Mouse (Mus musculus) cerebellum, postnatal 4 days (tissue): Measurements from ENCODE around the gene Lhpp.

ENCODE experiments used
- DNase-seq, 2 experiments: peaks; one replicate each; pipeline ENCODE4 v3.0.0; 2022; ENCODE audit warnings: low spot score in 2 of 2, mixed read lengths in 1 of 2

The Lhpp gene

DNA sequence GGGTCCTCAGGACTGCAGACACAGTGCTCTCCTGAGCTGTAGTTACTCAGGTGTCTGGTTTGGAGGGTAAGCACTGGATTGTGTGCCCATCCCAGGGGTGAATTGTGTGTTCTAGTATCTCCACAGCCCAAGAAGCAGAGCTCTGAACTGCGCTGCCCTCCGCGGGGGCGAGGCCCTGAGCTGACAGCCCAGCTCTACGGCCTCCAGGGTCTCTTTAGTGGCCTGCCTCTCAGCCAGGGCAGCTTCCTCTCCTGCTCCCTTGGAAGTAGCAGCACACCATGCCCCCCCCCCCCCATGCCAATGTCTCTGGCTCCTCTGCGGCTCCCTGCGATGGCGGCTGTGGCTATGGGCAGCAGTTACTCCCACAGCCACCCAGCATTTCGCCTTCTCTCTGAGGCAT lies 101.1 kb downstream of the Lhpp start:
- DNase-seq: no peak

DNA sequence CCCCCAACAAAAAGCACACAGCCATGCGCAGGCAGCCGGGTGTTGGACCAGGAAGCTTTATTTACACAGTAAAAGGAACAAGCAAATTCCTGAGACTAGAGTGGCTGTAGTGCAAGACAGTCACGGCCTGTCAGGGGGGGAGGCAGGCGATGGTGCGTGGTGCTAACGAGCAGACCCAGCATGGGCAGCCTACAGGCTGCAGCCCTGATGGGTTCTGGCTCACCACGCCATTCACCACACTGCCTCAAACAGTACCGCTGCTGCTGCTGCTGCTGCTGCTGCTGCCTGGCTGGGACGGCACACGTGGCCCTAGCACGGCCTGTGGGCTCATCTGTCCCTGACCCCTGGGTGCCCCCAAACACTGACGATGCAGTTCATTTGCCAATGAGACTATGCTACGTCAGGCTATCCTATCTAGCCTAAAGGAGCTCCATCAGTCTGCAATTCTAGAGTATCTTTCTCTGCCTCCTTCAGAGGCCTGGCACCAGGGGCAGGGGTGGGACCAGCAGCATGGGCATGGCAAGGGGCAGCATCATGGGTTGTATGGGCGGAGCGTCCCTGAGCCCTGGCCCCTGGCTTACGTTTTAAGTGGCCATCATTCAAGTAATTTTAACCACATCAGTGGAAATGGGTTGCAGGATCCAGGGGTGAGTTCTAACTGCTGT lies 101.7 kb downstream of the Lhpp start:
- DNase-seq: no peak

DNA sequence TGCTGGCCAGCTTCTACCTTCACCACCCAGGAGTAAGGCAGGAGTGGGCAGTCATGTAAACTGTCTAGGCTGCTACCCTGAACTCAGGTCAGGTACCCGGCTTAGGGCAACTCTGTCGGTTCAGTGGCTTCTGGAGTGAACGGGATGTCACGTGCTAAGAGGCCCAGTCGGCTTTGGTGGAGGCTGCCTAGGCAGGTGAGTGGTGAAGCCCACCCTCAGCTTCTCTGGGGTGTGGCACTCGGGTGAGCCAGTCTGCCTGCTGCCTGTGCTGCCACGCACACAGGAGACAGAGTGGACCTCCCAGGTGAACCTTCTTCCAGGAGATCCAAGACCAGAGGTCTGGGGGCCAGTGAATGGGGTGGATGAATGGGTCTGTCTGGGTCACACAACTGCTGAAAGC lies 102.5 kb downstream of the Lhpp start:
- no peak for DNase-seq

DNA sequence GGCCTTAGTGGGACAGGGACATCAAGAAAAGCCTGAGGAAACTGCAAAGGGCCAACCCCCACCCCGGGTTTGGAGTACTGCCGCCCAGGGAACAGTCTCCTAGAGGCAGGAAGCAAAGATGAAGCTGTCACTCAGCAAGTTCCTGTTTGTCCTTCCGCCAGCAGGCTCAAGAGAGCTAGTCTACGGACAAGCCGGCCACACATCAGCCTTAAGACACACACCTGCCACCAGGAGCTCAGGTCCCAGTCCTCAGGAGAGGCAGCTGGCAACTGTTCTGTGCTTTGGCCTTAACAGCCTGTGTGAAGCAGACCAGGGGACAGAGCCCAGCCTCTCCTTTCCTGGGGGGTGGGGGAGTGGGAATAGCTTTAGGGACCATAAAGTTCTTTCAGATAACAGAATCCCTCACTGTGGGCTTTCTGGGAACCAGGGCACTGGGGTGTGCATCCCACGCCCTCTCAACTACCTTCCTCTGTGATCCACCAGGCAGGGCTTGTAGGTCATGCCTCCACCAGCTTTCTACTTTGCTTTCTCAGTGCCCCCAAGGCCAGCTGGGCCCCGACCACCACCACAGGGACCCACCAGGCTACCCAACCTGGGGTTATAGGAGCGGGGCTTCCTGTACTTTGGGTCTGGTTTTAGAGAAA lies 103.2 kb downstream of the Lhpp start:
- DNase-seq: no peak

DNA sequence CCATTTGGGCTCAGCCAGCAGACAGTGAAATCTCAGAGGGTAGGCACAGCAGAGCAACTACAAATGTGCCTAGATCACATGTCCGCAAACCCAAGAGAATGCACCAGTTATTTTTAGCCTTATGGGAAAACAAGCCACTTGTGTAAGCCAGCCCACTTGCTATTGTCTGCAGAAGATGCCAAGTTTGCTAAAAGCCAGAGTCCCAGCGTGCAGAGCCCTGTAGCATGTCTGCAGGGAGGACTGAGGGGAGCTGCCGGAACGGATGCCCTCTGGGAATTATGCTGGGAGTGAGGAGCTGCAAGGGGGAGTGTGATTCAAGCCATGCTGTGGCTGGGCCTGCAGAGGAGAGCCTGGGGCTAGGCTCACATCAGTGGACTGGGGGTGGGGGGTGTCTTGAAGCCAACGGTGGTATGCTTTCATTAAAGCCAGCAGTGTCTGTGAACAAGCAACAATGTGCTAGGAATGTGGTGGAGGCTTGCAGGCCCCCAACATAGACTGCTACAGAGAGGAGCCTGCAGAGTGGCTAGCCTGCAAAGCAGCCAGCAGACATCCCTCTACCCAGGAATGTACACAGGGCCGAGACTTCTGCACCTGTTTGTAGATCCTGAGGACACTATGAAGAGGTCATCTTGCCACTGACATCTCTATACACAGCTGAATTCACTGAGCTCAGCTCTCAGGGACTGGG lies 103.9 kb downstream of the Lhpp start:
- DNase-seq: no peak

DNA sequence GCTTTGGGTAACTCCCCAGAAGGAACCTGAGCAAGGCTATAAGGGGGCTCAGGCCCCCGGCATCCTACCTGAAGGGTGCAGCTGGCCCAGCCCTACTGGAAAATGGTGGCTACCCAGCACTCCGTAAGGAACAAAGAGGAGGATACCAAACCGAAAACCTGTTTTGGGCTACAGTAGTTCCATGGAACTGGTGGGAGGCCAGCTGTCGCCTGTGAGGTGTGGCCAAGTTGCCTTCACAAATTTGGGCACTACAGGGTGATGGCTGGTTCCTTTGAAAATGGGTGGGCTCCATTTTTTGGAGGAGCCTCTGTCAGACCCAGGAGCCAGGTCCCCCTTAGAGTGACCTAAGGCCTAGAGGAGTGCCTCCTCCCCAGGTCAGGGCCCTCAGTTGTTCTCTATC lies 104.8 kb downstream of the Lhpp start:
- no peak for DNase-seq

DNA sequence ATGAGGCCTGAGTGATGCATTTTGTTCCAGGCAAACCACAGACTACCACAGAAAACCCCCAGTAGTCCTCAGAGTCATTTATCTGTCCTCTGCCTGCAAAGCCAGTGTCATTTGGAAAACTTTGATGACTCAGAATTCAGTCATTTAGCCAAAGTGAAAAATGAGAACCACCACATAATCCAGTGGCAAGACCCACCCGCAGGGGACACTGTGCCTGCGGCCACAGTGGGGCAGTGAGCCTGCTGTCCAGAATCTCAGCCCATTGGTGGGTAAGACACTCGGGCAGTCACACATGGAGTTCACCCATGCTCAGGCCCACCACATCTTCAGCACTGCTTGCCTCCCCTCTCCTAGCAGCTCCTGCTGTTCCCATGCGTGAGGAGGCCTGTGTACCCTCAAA lies 109.1 kb downstream of the Lhpp start:
- DNase-seq: no peak

DNA sequence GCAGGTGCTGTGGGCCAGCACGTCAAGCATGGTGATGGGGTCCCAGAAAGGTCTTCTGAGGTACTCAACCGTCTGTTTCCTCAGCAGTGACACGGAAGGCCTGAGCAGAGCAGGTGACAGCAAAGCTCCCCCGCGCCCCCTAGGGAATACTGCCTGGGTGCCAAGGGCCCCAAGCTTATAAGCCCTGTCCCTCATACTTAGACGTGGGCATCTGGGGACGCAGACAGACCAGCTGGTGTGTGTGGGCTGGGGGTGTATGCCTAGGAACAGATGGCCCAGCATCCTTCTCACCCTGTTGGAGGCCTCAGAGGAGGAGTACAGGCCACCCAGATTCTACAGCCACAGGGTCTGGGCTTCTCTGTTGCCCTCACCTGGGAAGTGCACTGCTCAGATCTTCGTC lies 110.1 kb downstream of the Lhpp start:
- DNase-seq: peak in 1 of 2 experiments; percentile 71

DNA sequence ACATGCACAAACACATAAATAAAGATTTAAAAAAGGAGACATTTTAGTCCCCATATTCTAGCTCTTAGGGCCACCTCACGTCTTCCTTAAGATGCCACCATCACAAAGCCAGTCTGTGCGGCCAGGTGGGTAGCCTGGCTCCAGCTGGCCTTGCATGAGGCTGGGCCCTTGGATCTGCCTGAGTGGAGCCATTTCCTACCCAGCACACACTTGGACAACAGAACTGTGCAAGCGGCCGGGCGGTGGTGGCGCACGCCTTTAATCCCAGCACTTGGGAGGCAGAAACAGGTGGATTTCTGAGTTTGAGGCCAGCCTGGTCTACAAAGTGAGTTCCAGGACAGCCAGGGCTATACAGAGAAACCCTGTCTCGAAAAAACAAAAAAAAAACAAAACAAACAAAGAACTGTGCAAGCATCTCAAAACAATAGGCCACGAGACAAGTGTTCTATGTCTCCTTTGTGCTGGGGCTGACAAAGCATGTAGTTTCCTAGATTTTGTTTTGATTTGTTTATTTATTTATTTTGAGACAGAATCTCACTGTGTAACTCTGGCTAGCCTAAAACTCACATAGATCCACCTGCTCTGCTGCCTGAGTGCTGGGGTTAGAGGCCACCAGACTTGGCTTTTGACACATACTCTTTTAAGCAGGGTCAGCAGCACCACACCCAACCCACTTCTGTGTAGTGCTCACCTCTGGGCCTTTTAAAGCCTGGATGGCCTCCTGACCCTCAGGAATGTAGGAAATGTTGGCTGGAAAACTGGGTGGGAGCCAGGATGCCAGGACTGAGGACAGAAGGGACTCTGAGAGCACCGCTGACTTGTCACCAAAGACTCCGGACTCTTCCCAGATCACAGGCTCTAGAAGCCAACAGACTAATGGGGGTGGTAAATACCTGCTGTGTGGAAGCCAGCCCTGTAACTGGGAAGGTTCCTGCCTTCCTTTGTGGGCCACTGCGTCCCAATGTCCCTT lies 112.2 kb downstream of the Lhpp start:
- no peak for DNase-seq

DNA sequence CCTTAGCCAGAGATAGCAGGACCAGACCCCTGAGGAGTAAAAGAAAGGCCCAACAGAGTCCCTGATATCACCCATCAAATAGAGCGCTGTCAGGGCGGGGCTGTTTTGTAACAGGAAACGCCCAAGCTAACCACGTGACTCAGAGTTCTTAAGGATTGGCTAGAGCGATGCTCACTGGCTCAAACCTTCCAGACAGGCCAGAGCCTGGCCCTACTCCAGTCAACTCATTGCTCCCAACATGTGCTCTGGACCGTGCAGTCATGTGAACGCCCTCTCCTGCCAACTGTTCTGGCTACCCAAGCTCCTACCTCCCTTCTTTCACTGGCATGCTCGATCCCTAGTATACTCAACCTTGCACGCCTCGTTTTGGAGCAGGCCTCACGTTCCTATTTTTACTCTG lies 113.5 kb downstream of the Lhpp start:
- DNase-seq: peak in 1 of 2 experiments; percentile 80

DNA sequence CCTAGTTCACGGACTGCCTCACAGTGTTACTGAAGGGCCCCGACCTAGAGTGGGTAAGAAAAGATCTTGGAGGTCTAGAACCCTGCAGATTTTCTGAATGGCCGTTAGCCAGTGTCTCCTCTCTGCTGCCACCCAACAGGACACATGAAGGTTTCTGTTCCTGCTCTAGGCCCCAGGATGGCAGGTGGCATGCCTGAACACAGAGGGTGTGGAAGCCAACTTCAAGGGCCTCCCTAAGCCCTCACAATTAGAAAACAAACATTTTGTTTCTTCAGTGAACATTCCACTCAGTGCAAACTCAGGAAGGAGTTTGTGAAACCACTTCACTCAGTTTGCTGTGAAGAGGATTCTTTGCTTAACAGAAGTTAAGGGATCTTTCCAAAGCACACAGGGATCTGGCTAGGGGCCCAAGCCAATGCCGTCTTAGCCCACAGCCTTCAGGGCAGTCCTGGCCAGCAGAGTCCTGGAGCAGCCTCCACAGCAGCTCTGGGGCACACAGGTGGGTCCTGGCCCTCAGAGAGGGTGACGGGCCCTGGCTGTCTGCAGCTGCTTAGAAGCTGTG lies 114.1 kb downstream of the Lhpp start:
- DNase-seq: no peak

DNA sequence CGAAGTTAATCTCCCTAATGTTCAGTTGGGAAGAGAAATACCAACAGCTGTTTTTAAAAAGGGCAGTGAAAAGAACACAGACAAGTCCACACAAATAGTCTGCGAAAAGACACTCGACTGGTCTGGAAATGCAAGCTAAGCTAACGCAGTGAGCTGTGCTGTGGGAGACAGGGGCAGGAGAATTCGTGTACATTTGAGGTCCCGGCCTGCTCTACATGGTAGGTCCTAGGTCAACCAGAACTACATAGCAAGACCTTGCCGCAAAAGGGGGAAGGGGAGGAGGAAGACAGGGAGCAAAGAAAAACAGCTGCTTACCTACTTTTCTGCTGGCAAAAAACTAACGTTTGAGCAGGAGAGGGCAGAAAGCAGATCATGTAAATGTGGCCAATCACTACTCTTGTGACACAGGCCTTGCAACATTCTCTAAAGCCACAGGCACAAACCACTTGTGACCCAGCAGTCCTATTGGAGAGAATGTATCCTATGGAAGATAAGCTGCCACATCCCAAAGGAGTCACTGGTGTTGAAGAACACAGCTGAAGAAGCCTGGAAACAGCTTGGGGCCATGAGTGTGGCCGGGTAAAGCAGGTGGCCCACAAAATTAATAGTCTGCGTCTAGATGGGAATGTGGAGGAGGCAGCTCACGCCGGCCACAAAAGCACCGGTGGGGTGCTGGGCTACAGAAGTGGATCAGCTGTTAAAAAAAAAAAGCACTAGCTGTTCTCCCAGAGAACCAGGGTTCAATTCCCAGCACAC lies 115.8 kb downstream of the Lhpp start:
- no peak for DNase-seq

DNA sequence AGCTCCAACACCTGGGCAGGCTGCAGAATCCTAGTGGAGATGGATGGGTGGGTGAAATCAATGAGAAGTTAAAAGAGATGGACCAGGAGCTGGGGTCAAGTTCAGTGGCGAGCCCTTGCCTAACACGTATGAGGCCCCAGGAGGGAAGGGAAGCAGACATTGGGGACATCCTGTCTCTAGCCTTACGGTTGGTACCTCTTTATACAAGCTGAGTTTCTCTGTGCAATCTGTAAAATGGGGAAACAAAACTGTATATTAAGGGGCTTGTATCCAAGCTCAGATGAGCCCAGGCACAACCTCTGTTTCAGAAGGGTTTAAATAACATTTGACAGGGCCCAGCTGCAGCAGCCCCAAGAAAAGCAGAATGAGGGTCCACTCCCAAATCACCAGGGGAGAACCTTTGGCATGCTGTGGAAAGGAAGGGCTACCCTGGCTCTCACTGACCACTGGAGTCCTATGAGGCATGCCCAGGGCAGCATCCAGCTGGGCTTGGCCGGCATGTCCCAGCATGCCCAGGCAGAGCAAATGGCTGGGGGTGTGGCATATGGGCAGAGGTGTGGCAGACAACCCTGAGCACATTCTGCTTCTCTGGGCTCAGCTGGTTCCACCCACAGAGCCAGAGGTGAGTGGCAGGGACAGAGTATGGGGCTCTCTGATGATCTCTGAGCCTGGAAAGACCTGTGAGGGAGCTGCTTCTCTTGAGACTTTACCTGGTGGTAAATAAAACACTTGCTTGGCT lies 118.8 kb downstream of the Lhpp start:
- DNase-seq: no peak

DNA sequence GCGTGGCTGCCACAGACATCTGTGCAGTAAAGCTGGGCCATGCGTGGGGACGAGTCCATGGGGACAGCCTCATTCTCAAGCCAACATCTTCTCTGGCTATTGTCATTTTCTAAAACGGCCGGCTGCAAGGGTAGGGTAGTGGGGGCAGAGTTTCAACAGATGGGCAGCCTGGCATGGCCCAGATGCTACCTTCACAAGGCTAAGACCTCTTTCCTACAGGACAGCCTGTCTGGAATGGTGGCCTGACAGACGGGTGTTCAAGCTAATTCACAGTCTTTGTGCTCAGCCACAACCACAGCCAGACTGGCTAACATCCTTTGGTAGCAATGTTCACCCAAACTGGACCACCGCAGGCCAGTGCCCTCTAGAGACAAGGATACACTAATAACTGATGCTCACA lies 120.1 kb downstream of the Lhpp start:
- DNase-seq: no peak

DNA sequence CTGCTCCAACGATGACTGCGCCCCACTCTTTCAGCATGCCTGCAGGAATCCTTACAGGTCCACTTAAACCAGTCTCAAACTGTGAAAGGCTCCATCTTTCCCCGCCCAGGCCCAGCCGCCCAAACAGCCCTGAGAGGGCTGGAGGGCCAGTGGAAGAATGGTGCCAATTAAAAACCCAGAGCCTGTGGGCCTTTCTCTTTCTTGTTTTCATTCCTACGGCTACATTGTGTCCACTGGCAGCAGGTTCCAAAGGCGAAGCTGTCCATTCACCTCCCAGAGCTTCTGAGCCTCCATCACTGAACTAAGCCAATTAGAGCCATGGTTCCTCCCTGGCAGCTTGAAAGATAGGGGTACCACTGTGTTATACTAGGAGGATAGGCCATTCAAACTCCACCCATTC lies 121.1 kb downstream of the Lhpp start:
- DNase-seq: no peak

DNA sequence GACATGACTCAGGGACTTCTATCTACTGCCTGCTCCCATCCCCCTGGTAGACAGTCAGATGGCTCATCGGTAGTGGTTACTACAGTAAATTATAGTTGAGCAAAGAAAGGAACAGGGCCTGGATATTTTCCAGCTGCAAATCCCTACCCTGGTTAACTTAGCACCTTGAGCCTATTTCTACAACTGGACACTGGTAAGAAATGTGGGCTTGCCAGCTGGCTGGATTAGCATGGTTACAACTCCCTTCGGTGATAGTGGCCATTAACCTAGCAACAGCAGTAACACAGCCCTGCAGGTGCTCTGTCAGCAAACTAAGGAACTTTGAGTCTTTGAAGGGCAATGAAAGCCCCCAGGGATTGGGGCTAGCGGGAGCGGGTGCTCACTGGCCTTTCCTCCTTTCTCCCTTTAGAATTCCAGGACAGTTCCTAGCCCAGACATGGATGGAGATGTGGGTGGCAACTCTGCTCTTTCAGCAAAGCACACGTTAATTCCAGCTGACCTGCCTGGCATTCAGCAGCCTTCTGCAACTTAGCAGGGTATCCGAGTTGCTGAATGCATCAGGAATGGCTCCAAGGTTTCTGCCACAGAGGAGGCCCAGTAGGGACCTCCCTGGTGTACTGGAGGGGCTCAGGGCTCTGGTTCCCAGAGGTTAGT lies 121.8 kb downstream of the Lhpp start:
- DNase-seq: no peak

DNA sequence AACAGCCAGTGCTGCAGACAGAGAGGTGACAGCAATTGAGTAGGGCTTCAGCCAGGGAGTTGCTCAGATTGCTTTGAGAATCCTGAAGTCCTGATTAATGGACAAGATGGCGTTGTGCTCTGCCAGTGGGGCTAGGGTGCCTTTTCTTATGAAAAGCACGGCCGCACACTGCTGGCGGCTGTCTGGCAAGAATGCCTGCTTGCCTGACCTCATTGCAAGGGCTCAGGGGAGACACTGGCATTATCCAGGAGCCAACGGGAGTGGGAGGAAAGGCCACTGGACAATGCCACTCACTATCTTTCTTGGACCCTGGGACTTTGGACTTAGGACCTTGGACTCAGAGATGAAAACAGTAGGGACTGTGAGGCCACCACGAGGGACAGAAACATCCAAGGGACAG lies 123.1 kb downstream of the Lhpp start:
- no peak for DNase-seq

DNA sequence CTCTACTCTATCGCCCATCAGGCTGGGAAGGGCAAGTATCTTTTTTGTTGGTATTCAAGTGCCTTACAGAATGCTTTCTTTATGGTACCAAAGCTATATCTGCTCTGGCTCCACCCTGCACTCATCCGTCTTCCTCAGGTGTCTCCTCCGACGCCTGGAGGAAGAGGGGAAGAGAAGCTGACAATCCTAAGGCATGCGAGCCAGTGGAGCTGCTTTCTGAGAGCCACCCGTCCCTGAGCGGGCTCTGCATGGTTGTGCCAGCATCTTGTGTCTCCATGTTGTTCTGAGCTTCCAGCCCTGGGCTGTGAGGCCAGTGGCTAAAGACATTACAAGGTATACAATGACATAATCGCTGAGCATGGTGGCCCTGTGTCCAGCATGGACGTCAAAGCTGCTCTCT lies 123.8 kb downstream of the Lhpp start:
- no peak for DNase-seq

DNA sequence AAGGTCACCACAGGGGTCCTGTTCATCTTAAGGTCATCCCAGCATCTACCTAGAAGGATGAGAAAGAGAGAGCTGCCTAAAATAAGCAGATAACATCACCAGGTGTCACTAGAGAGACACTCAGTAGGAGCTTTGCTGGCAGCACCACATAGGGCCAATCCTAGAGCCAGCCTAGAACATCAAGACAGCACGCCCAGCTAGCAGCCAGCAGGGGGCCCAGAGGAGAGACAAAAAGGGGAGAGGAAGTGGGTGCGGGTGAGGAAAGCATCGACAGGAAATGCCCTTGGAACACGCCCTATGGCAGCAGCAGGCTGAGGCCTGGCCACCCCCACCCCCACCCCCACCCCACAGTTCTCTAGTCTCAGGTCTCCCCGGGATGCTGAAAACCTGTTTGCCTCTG lies 124.7 kb downstream of the Lhpp start:
- no peak for DNase-seq
